Mouse (Mus musculus) C2C12 (cell line): Measurements from ENCODE around the gene Ly6c2. TPM values are rescaled to one million over a fixed set of nuclear protein-coding genes. Genes with fewer than 3 reads are reported as not detected.
"Not testable (repeated sequence)": the region's sequence is repeated elsewhere in the genome, so short reads cannot be mapped to it uniquely, and the experiment has no call there.

ENCODE experiments used
- H3K27me3 ChIP-seq: one replicate; pipeline ENCODE4 v1.6.1; 2011; ENCODE audit not compliant: control insufficient read depth, insufficient read depth, insufficient read length
- H3K36me3 ChIP-seq: one replicate; pipeline ENCODE4 v1.6.1; 2011; ENCODE audit not compliant: control insufficient read depth, insufficient read depth
- H3K4me3 ChIP-seq: one replicate; pipeline ENCODE4 v1.5.1; 2011; ENCODE audit warnings: mild to moderate bottlenecking, control low read depth; ENCODE audit not compliant: poor library complexity, insufficient read depth, severe bottlenecking
- H3K79me2 ChIP-seq: one replicate; pipeline ENCODE4 v1.6.1; 2011; ENCODE audit not compliant: control insufficient read depth, insufficient read depth
- H3K79me3 ChIP-seq: one replicate; pipeline ENCODE4 v1.6.1; 2011; ENCODE audit warnings: low read depth, control low read depth
- H3ac ChIP-seq: one replicate; pipeline ENCODE3; 2011; ENCODE audit warnings: low read depth; ENCODE audit not compliant: control insufficient read depth, insufficient read length
- CEBPB ChIP-seq: IDR thresholded peaks from one replicate; pipeline ENCODE4 v1.6.1; 2011; ENCODE audit warnings: low read depth, mild to moderate bottlenecking, control low read depth, moderate library complexity
- CTCF ChIP-seq: IDR thresholded peaks from one replicate; pipeline ENCODE4 v1.5.1; 2011; ENCODE audit not compliant: control insufficient read depth, insufficient read depth, insufficient read length
- FOSL1 ChIP-seq: IDR thresholded peaks from one replicate; pipeline ENCODE4 v1.8.0; 2011; ENCODE audit warnings: mild to moderate bottlenecking, low read length; ENCODE audit not compliant: poor library complexity, insufficient read depth, severe bottlenecking
- MAX ChIP-seq: IDR thresholded peaks from one replicate; pipeline ENCODE4 v1.6.1; 2011; ENCODE audit warnings: mild to moderate bottlenecking, control low read depth
- MYOD1 ChIP-seq: IDR thresholded peaks from one replicate; pipeline ENCODE4 v1.6.1; 2011; ENCODE audit warnings: low read depth; ENCODE audit not compliant: control insufficient read depth, insufficient read length
- MYOG ChIP-seq: IDR thresholded peaks from one replicate; pipeline ENCODE4 v1.6.1; 2011; ENCODE audit not compliant: control insufficient read depth, insufficient read length; ENCODE audit errors: extremely low read depth
- USF1 ChIP-seq: IDR thresholded peaks from one replicate; pipeline ENCODE4 v1.6.1; 2011; ENCODE audit warnings: low read depth, mild to moderate bottlenecking, control low read depth, moderate library complexity
- polyA plus RNA-seq: library from polyadenylated mRNA; unstranded; fragments of >200 nt; fragmentation: generic; extraction: Trizol; gene quantifications from one replicate; pipeline ENCODE4 v1.2.1, GENCODE M21; 2012; ENCODE audit warnings: missing spikeins

Ly6c2 gene
- polyA plus RNA-seq, 1 experiment, result 12.3 TPM

DNA sequence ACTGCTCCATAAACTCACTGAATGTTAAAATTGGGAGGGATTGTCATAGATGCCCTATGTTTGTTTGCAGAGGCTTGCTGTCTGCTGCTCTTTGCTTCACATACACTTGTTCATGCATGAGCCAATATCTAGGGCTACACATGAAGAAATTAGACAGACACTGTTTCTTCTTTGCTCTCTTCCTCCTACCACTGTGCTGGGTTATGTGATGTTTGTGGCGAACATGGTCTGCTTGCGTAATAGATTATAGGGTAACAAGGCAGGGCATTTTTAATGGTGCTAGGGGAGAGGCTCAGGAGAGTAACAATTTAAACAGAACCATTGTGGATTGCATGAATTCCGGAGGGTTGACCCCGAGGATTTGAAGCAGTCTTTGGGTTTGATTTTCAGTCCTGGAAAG is 41.8 kb downstream of the Ly6c2 start:
- no peaks in the 10 kb centered on the region for H3K79me3 ChIP-seq
- H3K36me3 ChIP-seq, result no peaks in the 10 kb centered on the region
- no peaks in the 10 kb centered on the region for H3K79me2 ChIP-seq
- no peak overlapping the region for H3ac ChIP-seq
- TF ChIP-seq CEBPB (no peak), MYOD1 (no peak), FOSL1 (no peak), MYOG (no peak), CTCF (no peak), USF1 (no peak), MAX (no peak)
- H3K27me3 ChIP-seq, result no peaks in the 10 kb centered on the region
- H3K4me3 ChIP-seq, result no peak overlapping the region

DNA sequence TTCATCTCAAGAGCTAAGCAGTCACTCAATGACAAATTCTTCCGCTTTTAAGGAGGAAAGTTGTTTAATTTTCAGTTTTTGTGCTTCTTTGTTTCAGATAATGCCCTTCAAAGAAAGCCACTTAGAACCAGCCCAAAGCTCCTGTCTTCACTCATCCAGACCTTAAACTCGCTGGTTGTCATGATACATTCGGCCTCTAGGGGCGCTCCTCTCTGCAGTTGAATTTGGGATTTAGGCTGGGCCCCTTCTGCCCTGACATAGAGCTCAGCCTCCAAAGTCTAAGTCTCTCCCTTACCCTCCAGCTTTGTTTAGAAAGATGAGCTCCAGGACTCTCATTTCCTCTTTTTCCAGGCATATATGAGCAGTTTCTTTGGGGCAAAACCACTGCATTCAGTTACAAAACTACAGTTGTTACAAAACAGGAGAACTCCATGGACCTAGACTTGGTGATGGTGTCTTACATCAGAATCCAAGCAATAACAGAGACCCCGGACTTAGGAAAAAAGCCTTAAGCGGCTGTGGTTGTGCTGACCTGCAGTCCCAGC is 49.7 kb downstream of the Ly6c2 start:
- not testable (repeated sequence) for H3ac ChIP-seq, H3K79me3 ChIP-seq, H3K36me3 ChIP-seq, H3K79me2 ChIP-seq, H3K4me3 ChIP-seq, H3K27me3 ChIP-seq

DNA sequence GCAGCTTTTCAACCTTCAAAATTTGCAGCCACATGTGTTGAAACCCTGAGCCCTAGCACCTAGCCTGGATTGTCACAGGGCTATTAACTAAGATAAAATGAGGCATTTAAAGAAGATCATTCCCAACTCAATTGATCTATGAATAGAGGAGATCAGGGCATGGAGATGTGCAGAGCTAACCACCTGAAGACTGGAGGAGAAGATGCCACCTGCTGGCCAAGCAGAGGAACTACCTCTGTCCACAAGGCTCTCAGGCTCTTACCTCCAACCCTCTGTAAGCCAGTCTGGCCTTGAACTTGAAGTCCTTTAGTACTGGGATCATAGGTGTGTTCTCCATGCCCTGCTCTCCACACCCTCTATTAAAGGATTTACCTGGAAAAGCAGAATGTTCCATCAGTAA is 51.3 kb downstream of the Ly6c2 start:
- no peaks in the 10 kb centered on the region for H3K27me3 ChIP-seq
- H3K4me3 ChIP-seq, result no peak overlapping the region
- TF ChIP-seq FOSL1 (no peak), CTCF (peak; percentile 40)
- H3K36me3 ChIP-seq, result no peaks in the 10 kb centered on the region
- no peaks in the 10 kb centered on the region for H3K79me3 ChIP-seq
- H3K79me2 ChIP-seq, result no peaks in the 10 kb centered on the region
- no peak overlapping the region for H3ac ChIP-seq

Other genes with a start within 250 kb of the Ly6c2 start
- not detected for gene 2010109I03Rik, start 214.9 kb downstream of the Ly6c2 start, polyA plus RNA-seq
- 0.02 TPM for gene Ly6i, start 128.5 kb downstream of the Ly6c2 start, polyA plus RNA-seq
- gene Ly6a, start 113.9 kb downstream of the Ly6c2 start, polyA plus RNA-seq, result 103 TPM
- 38.8 TPM for gene Ly6c1, start 63.1 kb downstream of the Ly6c2 start, polyA plus RNA-seq
- 0.13 TPM for gene Ly6g, start 43.3 kb upstream of the Ly6c2 start, polyA plus RNA-seq
- gene BC025446, start 104.4 kb upstream of the Ly6c2 start, polyA plus RNA-seq, result 9.4 TPM
- 0.14 TPM for gene Ly6f, start 156.5 kb upstream of the Ly6c2 start, polyA plus RNA-seq